Mouse (Mus musculus): ENCODE results near the gene Vrk3. TPM values are rescaled to one million over a fixed set of nuclear protein-coding genes. Genes with fewer than 3 reads are reported as not detected.

Vrk3 gene
- polyA plus RNA-seq, 1 experiment from 2014 or later: 32.1 TPM

DNA sequence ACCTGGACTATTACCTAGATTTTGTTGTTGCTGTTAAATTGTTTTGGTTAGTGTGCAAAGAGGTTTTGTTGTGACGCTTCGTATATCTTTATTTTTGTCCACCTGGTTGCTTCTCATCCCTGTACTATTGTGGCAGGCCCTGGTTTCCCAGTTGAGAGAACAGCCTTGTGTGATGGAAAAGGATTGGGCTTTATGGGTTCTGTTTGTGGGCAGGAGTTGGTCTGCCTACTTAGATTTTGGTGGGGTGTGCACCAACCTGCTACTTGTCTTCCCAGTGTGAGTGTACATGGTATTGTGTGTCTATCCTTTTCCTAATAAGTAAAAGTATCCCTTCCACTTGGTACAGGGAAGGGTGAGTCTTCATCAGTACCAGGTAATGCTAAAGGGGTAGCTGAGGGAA is 71.2 kb downstream of the Vrk3 start:
- 86% methylated on average over 2 of the region's 2 CpGs for WGBS
- peak overlapping the region; percentile 95 for H3K9ac ChIP-seq (ENCODE audit: low read length)
- H3K27ac ChIP-seq (ENCODE audit: low read length): peak overlapping the region; percentile 68
- peaks cover 51% of the 10 kb centered on the region for H3K4me1 ChIP-seq (ENCODE audit: control insufficient read depth, insufficient read depth, low read length)
- peak overlapping the region; percentile 85 for H3K4me3 ChIP-seq (replicated peaks; ENCODE audit: low read length)
- H3K9me3 ChIP-seq (replicated peaks; ENCODE audit: control insufficient read depth, low read length): no peaks in the 10 kb centered on the region
- no peaks in the 10 kb centered on the region for H3K27me3 ChIP-seq (ENCODE audit: control insufficient read depth, insufficient read depth, low read length)
- ATAC-seq (ENCODE audit: insufficient read depth, low FRiP score): no peak
- no peaks in the 10 kb centered on the region for H3K36me3 ChIP-seq (ENCODE audit: control insufficient read depth, insufficient read depth, low read length)
- peak overlapping the region; percentile 89 for H3K4me2 ChIP-seq (ENCODE audit: low read depth, low read length)

DNA sequence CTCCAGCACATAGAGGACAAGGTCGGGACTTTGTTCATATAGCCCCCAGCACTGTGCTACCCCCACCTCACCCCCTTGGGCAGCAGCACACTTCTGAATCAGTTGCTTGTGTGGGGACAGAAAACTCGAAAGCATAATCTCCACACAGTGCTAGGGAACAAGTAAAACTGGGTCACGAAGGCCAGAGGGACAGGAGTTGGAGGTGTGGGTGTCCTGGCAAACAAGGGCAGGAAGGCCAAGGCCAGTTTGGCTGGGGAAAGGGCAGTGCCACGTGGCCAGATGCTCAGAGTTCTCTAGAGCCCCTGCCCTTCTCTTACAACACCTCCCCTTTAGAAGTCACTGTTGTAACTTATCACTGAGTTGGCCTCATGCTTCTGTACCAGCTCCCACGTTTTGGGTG is 71.7 kb downstream of the Vrk3 start:
- Histone ChIP-seq H3K4me2 (ENCODE audit: low read depth, low read length) (0 out of 2 replicates have a peak overlapping the region, but pooled peaks have one; percentile 89), H3K27ac (ENCODE audit: low read length) (no peak overlapping the region)
- ATAC-seq (ENCODE audit: insufficient read depth, low FRiP score): no peak

DNA sequence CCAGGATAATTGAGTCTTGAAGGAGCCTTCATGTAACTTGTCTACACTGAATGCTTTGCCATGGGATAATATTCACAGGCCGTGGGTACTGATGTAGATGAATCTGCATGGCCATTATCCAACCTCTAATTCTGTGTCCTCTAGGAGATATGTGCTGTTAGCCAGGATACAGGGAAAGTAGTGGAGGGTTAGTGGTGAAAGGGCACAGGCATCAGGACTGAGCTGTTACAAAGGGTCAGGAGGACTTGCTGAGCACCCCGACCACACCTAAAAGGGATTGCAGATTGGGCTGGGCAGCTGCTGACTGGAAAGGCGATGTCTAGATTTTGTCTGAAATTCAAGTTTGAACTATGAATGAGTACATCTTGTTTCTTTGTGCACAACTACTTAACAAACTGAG is 72.3 kb downstream of the Vrk3 start:
- Histone ChIP-seq H3K27ac (ENCODE audit: low read length) (no peak overlapping the region), H3K4me1 (ENCODE audit: control insufficient read depth, insufficient read depth, low read length) (peaks cover 46% of the 10 kb centered on the region), H3K36me3 (ENCODE audit: control insufficient read depth, insufficient read depth, low read length) (no peaks in the 10 kb centered on the region), H3K9ac (ENCODE audit: low read length) (0 out of 2 replicates have a peak overlapping the region, but pooled peaks have one; percentile 7), H3K9me3 (replicated peaks; ENCODE audit: control insufficient read depth, low read length) (no peaks in the 10 kb centered on the region), H3K27me3 (ENCODE audit: control insufficient read depth, insufficient read depth, low read length) (no peaks in the 10 kb centered on the region), H3K4me2 (ENCODE audit: low read depth, low read length) (no peak overlapping the region), H3K4me3 (replicated peaks; ENCODE audit: low read length) (no peak overlapping the region)
- ATAC-seq (ENCODE audit: insufficient read depth, low FRiP score): no peak
- 67% methylated on average over 3 of the region's 3 CpGs for WGBS

More for the DNA sequence above, 71.7 kb downstream of the Vrk3 start:
- no peaks in the 10 kb centered on the region for H3K27me3 ChIP-seq (ENCODE audit: control insufficient read depth, insufficient read depth, low read length)
- H3K36me3 ChIP-seq (ENCODE audit: control insufficient read depth, insufficient read depth, low read length): no peaks in the 10 kb centered on the region
- no peaks in the 10 kb centered on the region for H3K9me3 ChIP-seq (replicated peaks; ENCODE audit: control insufficient read depth, low read length)
- no peak overlapping the region for H3K4me3 ChIP-seq (replicated peaks; ENCODE audit: low read length)
- H3K9ac ChIP-seq (ENCODE audit: low read length): 0 out of 2 replicates have a peak overlapping the region, but pooled peaks have one; percentile 6
- WGBS: 48% methylated on average over 5 of the region's 5 CpGs
- H3K4me1 ChIP-seq (ENCODE audit: control insufficient read depth, insufficient read depth, low read length): peaks cover 50% of the 10 kb centered on the region

DNA sequence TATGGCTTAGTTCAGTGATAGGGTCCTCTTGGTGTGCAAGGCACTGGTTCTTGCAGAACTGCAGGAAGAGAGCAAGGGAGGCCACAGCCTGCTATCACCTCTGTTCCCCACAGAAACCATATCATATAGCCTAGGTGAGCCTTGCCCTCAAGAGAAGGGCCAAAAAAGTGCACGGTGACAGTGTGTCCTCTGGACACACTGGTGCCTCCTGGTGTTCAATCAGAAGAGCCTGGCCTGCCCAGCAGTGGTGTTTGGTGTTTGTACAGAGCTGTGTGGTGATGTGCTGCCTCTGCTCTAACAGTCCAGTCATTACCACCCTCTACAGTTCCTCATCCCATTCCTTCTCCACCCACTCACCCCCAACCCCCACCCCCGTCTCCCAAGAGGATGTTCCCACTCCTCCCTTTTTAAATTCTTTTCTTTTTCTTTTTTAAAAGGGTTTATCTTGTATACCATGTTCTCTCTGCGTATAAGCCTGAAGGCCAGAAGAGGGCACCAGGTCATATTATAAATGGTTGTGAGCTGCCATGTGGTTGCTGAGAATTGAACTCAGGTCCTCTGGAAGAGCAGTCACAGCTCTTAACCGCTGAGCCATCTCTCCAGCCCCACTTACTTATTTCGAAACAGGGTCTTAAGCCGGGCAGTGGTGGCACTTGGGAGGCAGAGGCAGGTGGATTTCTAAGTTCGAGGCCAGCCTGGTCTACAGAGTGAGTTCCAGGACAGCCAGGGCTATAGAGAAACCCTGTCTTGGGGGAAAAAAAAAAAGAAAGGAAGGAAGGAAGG is 73.6 kb downstream of the Vrk3 start:
- Histone ChIP-seq H3K9me3 (replicated peaks; ENCODE audit: control insufficient read depth, low read length) (no peaks in the 10 kb centered on the region), H3K36me3 (ENCODE audit: control insufficient read depth, insufficient read depth, low read length) (no peaks in the 10 kb centered on the region), H3K4me1 (ENCODE audit: control insufficient read depth, insufficient read depth, low read length) (peaks cover 50% of the 10 kb centered on the region), H3K4me2 (ENCODE audit: low read depth, low read length) (no peak overlapping the region), H3K27me3 (ENCODE audit: control insufficient read depth, insufficient read depth, low read length) (no peaks in the 10 kb centered on the region), H3K27ac (ENCODE audit: low read length) (no peak overlapping the region), H3K4me3 (replicated peaks; ENCODE audit: low read length) (no peak overlapping the region), H3K9ac (ENCODE audit: low read length) (no peak overlapping the region)
- ATAC-seq (ENCODE audit: insufficient read depth, low FRiP score): no peak
- 75% methylated on average over 7 of the region's 7 CpGs for WGBS

DNA sequence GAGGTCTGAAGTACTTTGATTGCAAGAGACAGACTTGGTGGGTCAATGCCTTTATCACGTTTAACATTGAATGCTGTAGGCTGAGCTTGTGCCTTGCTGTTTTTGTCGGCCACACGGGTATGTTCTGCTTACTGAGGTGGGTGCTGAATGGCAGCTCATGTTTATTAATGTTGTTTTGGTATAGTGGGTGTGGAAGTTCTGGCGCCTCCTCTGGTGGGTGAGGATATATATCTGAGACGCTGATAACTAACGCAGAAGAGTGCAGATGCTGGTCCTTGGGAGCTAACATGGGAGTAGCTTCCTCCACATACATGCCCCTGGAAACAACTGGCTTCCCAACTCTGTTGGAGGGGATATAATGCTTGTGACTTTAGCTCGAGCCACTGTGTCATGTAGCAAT is 75.2 kb downstream of the Vrk3 start:
- Histone ChIP-seq H3K4me1 (ENCODE audit: control insufficient read depth, insufficient read depth, low read length) (peaks cover 38% of the 10 kb centered on the region), H3K9me3 (replicated peaks; ENCODE audit: control insufficient read depth, low read length) (no peaks in the 10 kb centered on the region), H3K36me3 (ENCODE audit: control insufficient read depth, insufficient read depth, low read length) (no peaks in the 10 kb centered on the region), H3K4me2 (ENCODE audit: low read depth, low read length) (no peak overlapping the region), H3K9ac (ENCODE audit: low read length) (no peak overlapping the region), H3K4me3 (replicated peaks; ENCODE audit: low read length) (no peak overlapping the region), H3K27ac (ENCODE audit: low read length) (no peak overlapping the region), H3K27me3 (ENCODE audit: control insufficient read depth, insufficient read depth, low read length) (no peaks in the 10 kb centered on the region)
- no peak for ATAC-seq (ENCODE audit: insufficient read depth, low FRiP score)
- 40% methylated on average over 7 of the region's 7 CpGs for WGBS

DNA sequence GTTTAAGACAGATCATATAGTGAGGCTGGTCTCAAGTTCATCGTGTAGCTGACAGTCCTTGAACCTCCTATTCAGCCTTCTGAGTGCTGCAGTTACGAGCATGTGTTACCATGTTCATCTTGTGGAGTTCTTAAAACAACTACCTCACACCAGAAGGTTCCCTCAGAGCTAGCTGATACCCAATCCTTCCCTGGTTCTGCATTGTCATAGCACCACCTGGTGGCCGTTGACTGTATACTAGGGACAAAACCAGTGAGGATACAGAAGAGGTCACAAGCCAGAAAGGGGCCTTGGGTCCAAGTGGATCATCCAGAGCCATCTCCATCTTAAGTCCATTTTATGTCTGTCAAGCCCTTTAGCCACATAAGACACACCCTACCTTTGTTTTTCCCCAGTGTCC is 76.7 kb downstream of the Vrk3 start:
- no peak overlapping the region for H3K4me2 ChIP-seq (ENCODE audit: low read depth, low read length)
- 15% methylated on average over 3 of the region's 3 CpGs for WGBS
- no peak overlapping the region for H3K4me3 ChIP-seq (replicated peaks; ENCODE audit: low read length)
- peaks cover 26% of the 10 kb centered on the region for H3K4me1 ChIP-seq (ENCODE audit: control insufficient read depth, insufficient read depth, low read length)
- no peak overlapping the region for H3K9ac ChIP-seq (ENCODE audit: low read length)
- H3K36me3 ChIP-seq (ENCODE audit: control insufficient read depth, insufficient read depth, low read length): peaks cover 14% of the 10 kb centered on the region
- no peak overlapping the region for H3K27ac ChIP-seq (ENCODE audit: low read length)
- H3K9me3 ChIP-seq (replicated peaks; ENCODE audit: control insufficient read depth, low read length): no peaks in the 10 kb centered on the region
- ATAC-seq (ENCODE audit: insufficient read depth, low FRiP score): 0 out of 2 replicates have a peak, but pooled peaks have one; percentile 35
- H3K27me3 ChIP-seq (ENCODE audit: control insufficient read depth, insufficient read depth, low read length): no peaks in the 10 kb centered on the region

DNA sequence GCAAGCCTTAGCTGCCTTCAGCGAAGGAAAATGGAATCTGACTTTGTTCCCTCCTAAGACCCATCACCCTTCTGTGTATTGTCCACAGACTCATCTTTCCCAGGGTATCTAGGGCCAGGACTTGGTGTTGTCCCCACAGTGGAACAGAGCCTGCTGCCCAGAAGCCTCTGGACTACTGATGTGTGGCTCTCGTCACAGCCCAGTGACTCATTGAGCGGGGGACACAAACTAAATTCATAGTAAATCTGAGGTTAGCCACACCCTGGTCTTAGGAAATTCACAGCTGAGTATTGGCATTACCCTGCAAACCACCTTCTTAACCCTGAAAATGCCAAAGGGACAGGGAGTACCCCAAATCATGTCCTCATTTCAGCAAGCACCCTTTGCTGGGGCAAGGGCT is 78.6 kb downstream of the Vrk3 start:
- H3K9ac ChIP-seq (ENCODE audit: low read length): no peak overlapping the region
- H3K4me3 ChIP-seq (replicated peaks; ENCODE audit: low read length): no peak overlapping the region
- no peak overlapping the region for H3K4me2 ChIP-seq (ENCODE audit: low read depth, low read length)
- 62% methylated on average over 3 of the region's 3 CpGs for WGBS
- no peaks in the 10 kb centered on the region for H3K27me3 ChIP-seq (ENCODE audit: control insufficient read depth, insufficient read depth, low read length)
- ATAC-seq (ENCODE audit: insufficient read depth, low FRiP score): no peak
- H3K36me3 ChIP-seq (ENCODE audit: control insufficient read depth, insufficient read depth, low read length): peaks cover 27% of the 10 kb centered on the region
- no peaks in the 10 kb centered on the region for H3K9me3 ChIP-seq (replicated peaks; ENCODE audit: control insufficient read depth, low read length)
- H3K27ac ChIP-seq (ENCODE audit: low read length): no peak overlapping the region
- H3K4me1 ChIP-seq (ENCODE audit: control insufficient read depth, insufficient read depth, low read length): peaks cover 18% of the 10 kb centered on the region

Other genes with a start within 250 kb of the Vrk3 start
- 0.41 and 1.8 TPM in 2 replicates for gene Mybpc2, start 223.8 kb upstream of the Vrk3 start, polyA plus RNA-seq (2015; fragmentation: Nextera tagmentation; extraction: Ambion mirVana)
- 0.52 and 0.76 TPM in 2 replicates for gene Spib, start 216.3 kb upstream of the Vrk3 start, polyA plus RNA-seq (2015; fragmentation: Nextera tagmentation; extraction: Ambion mirVana)
- gene Pold1, start 199.6 kb upstream of the Vrk3 start, polyA plus RNA-seq (2015; fragmentation: Nextera tagmentation; extraction: Ambion mirVana): 70.3 and 72.8 TPM in 2 replicates
- gene Nr1h2, start 194.5 kb upstream of the Vrk3 start, polyA plus RNA-seq (2015; fragmentation: Nextera tagmentation; extraction: Ambion mirVana): 62.0 and 68.6 TPM in 2 replicates
- gene Napsa, start 176.0 kb upstream of the Vrk3 start, polyA plus RNA-seq (2015; fragmentation: Nextera tagmentation; extraction: Ambion mirVana): 3.7 and 5.4 TPM in 2 replicates
- 0.16 and 0.26 TPM in 2 replicates for gene Kcnc3, start 157.7 kb upstream of the Vrk3 start, polyA plus RNA-seq (2015; fragmentation: Nextera tagmentation; extraction: Ambion mirVana)
- gene Myh14, start 77.6 kb upstream of the Vrk3 start, polyA plus RNA-seq (2015; fragmentation: Nextera tagmentation; extraction: Ambion mirVana): 17.5 and 20.5 TPM in 2 replicates
- gene Izumo2, start 39.7 kb upstream of the Vrk3 start, polyA plus RNA-seq (2015; fragmentation: Nextera tagmentation; extraction: Ambion mirVana): not detected in 2 replicates
- gene Zfp473, start 2.6 kb downstream of the Vrk3 start, polyA plus RNA-seq (2015; fragmentation: Nextera tagmentation; extraction: Ambion mirVana): 1.8 and 2.3 TPM in 2 replicates
- gene Nup62, start 67.7 kb downstream of the Vrk3 start, polyA plus RNA-seq (2015; fragmentation: Nextera tagmentation; extraction: Ambion mirVana): 73.8 and 83.1 TPM in 2 replicates
- 0.88 and 1.3 TPM in 2 replicates for gene Il4i1, start 68.0 kb downstream of the Vrk3 start, polyA plus RNA-seq (2015; fragmentation: Nextera tagmentation; extraction: Ambion mirVana)
- gene Atf5, start 68.2 kb downstream of the Vrk3 start, polyA plus RNA-seq (2015; fragmentation: Nextera tagmentation; extraction: Ambion mirVana): 3.8 and 4.6 TPM in 2 replicates
- gene Akt1s1, start 100.6 kb downstream of the Vrk3 start, polyA plus RNA-seq (2015; fragmentation: Nextera tagmentation; extraction: Ambion mirVana): 73.5 and 83.1 TPM in 2 replicates
- 71.7 and 74.1 TPM in 2 replicates for gene Tbc1d17, start 100.7 kb downstream of the Vrk3 start, polyA plus RNA-seq (2015; fragmentation: Nextera tagmentation; extraction: Ambion mirVana)
- gene Pnkp, start 108.7 kb downstream of the Vrk3 start, polyA plus RNA-seq (2015; fragmentation: Nextera tagmentation; extraction: Ambion mirVana): 32.6 and 34.8 TPM in 2 replicates
- 150 and 156 TPM in 2 replicates for gene Ptov1, start 121.4 kb downstream of the Vrk3 start, polyA plus RNA-seq (2015; fragmentation: Nextera tagmentation; extraction: Ambion mirVana)
- gene Med25, start 144.3 kb downstream of the Vrk3 start, polyA plus RNA-seq (2015; fragmentation: Nextera tagmentation; extraction: Ambion mirVana): 89.9 and 94.0 TPM in 2 replicates
- gene Fuz, start 147.7 kb downstream of the Vrk3 start, polyA plus RNA-seq (2015; fragmentation: Nextera tagmentation; extraction: Ambion mirVana): 23.1 and 24.7 TPM in 2 replicates
- 52.6 and 55.6 TPM in 2 replicates for gene Ap2a1, start 181.1 kb downstream of the Vrk3 start, polyA plus RNA-seq (2015; fragmentation: Nextera tagmentation; extraction: Ambion mirVana)
- 0.06 TPM in 1 of 2 replicates, not detected in the other for gene Tsks, start 194.8 kb downstream of the Vrk3 start, polyA plus RNA-seq (2015; fragmentation: Nextera tagmentation; extraction: Ambion mirVana)
- gene Cpt1c, start 226.4 kb downstream of the Vrk3 start, polyA plus RNA-seq (2015; fragmentation: Nextera tagmentation; extraction: Ambion mirVana): 19.9 and 23.4 TPM in 2 replicates
- gene Prmt1, start 238.2 kb downstream of the Vrk3 start, polyA plus RNA-seq (2015; fragmentation: Nextera tagmentation; extraction: Ambion mirVana): 302 and 324 TPM in 2 replicates
- gene Irf3, start 249.2 kb downstream of the Vrk3 start, polyA plus RNA-seq (2015; fragmentation: Nextera tagmentation; extraction: Ambion mirVana): 96.2 and 96.4 TPM in 2 replicates

Measured in stomach, embryonic 16.5 days (tissue).